Mouse (Mus musculus) forebrain, embryonic 13.5 days (tissue): ENCODE measurements around the gene Myt1l. TPM values are rescaled to one million over a fixed set of nuclear protein-coding genes. Genes with fewer than 3 reads are reported as not detected.

ENCODE experiments used
- ATAC-seq: fragments of 200-750 bp; cut with Nextera tagmentation; 2 replicates; pipeline ENCODE4 v1.8.0; 2017
- H3K27ac ChIP-seq: fragments of 300-500 bp; sonication (generic); 2 replicates; pipeline ENCODE4 v1.5.1; 2015; ENCODE audit warnings: inconsistent platforms, mild to moderate bottlenecking, moderate library complexity
- H3K27me3 ChIP-seq: fragments of 300-500 bp; sonication (generic); 2 replicates; pipeline ENCODE4 v1.6.1; 2015; ENCODE audit warnings: mild to moderate bottlenecking, inconsistent platforms
- H3K36me3 ChIP-seq: fragments of 300-500 bp; sonication (generic); 2 replicates; pipeline ENCODE4 v1.6.1; 2015; ENCODE audit warnings: mild to moderate bottlenecking, inconsistent platforms; ENCODE audit not compliant: poor library complexity, severe bottlenecking
- H3K4me1 ChIP-seq: fragments of 300-500 bp; sonication (generic); 2 replicates; pipeline ENCODE4 v1.6.1; 2015; ENCODE audit warnings: inconsistent platforms
- H3K4me2 ChIP-seq: fragments of 300-500 bp; sonication (generic); 2 replicates; pipeline ENCODE4 v1.6.1; 2015; ENCODE audit warnings: inconsistent platforms, mild to moderate bottlenecking, moderate library complexity
- H3K4me3 ChIP-seq: fragments of 300-500 bp; sonication (generic); 2 replicates; pipeline ENCODE4 v1.5.1; 2015; ENCODE audit warnings: mild to moderate bottlenecking, inconsistent platforms
- H3K9ac ChIP-seq: fragments of 300-500 bp; sonication (generic); 2 replicates; pipeline ENCODE4 v1.6.1; 2015; ENCODE audit warnings: mild to moderate bottlenecking, inconsistent platforms
- H3K9me3 ChIP-seq: fragments of 300-500 bp; sonication (generic); replicated peaks from 2 replicates; pipeline ENCODE4 v1.6.1; 2016; ENCODE audit warnings: inconsistent platforms
- WGBS: fragments of 180-500 bp; shearing (Covaris S2); methylation state at CpG from one replicate; pipeline ENCODE4 v1.1.7; 2015; 5-methylcytosine and 5-hydroxymethylcytosine counted together
- polyA plus RNA-seq: library from polyadenylated mRNA; unstranded; fragments of >200 nt; fragmentation: Nextera tagmentation; extraction: Ambion mirVana; gene quantifications from 2 replicates; pipeline ENCODE4 v1.2.1, GENCODE M21; 2015

The Myt1l gene
- polyA plus RNA-seq, 1 experiment from 2014 or later = 116 TPM

- WGBS = 45% methylated on average over 11 of the region's 11 CpGs
- H3K4me2 ChIP-seq = 0 out of 2 replicates have a peak overlapping the region, but pooled peaks have one; percentile 2
- no peaks in the 10 kb centered on the region for H3K27me3 ChIP-seq
- H3K4me1 ChIP-seq = peaks cover 46% of the 10 kb centered on the region
- ATAC-seq = no peak; the same call in 1 of the 2 replicates
- no peak overlapping the region for H3K4me3 ChIP-seq
- H3K36me3 ChIP-seq = peaks cover 5% of the 10 kb centered on the region; the same call in 1 of the 2 replicates
- H3K9me3 ChIP-seq = no peaks in the 10 kb centered on the region
- peak overlapping the region; percentile 83 for H3K27ac ChIP-seq
- 0 out of 2 replicates have a peak overlapping the region, but pooled peaks have one; percentile 14 for H3K9ac ChIP-seq
Measured at GRCm38 (mm10) chr12:29953999-29954398, 425.8 kb downstream of the Myt1l start.

- Histone ChIP-seq H3K4me3 (no peak overlapping the region), H3K27me3 (no peaks in the 10 kb centered on the region), H3K9me3 (no peaks in the 10 kb centered on the region), H3K4me2 (0 out of 2 replicates have a peak overlapping the region, but pooled peaks have one; percentile 2), H3K9ac (no peak overlapping the region), H3K36me3 (peaks cover 2% of the 10 kb centered on the region; the same call in 1 of the 2 replicates), H3K4me1 (peaks cover 46% of the 10 kb centered on the region), H3K27ac (peak overlapping the region; percentile 83)
- WGBS = 28% methylated on average over 3 of the region's 3 CpGs
- peak; percentile 66 for ATAC-seq
Measured at GRCm38 (mm10) chr12:29954464-29954863, 426.3 kb downstream of the Myt1l start.

- Histone ChIP-seq H3K36me3 (no peaks in the 10 kb centered on the region), H3K9me3 (no peaks in the 10 kb centered on the region), H3K27me3 (no peaks in the 10 kb centered on the region), H3K4me1 (peaks cover 48% of the 10 kb centered on the region), H3K27ac (no peak overlapping the region), H3K9ac (no peak overlapping the region), H3K4me2 (no peak overlapping the region), H3K4me3 (no peak overlapping the region)
- 70% methylated on average over 12 of the region's 12 CpGs for WGBS
- ATAC-seq = no peak; the same call in 1 of the 2 replicates
Measured at GRCm38 (mm10) chr12:29956969-29957368, 428.8 kb downstream of the Myt1l start.

GRCm38 (mm10) chr12:29958637-29959036 lies 430.5 kb downstream of the Myt1l start:
- H3K4me3 ChIP-seq = no peak overlapping the region

GRCm38 (mm10) chr12:29961041-29961440 lies 432.9 kb downstream of the Myt1l start:
- H3K9ac ChIP-seq = no peak overlapping the region
- H3K27me3 ChIP-seq = no peaks in the 10 kb centered on the region
- no peak for ATAC-seq
- H3K36me3 ChIP-seq = peaks cover 17% of the 10 kb centered on the region
- WGBS = 88% methylated on average over 1 of the region's 1 CpGs
- no peak overlapping the region for H3K4me3 ChIP-seq
- no peaks in the 10 kb centered on the region for H3K9me3 ChIP-seq
- no peak overlapping the region for H3K27ac ChIP-seq
- peaks cover 17% of the 10 kb centered on the region for H3K4me1 ChIP-seq
- H3K4me2 ChIP-seq = no peak overlapping the region

More at GRCm38 (mm10) chr12:29958637-29959036, 430.5 kb downstream of the Myt1l start:
- H3K27me3 ChIP-seq = no peaks in the 10 kb centered on the region
- H3K9ac ChIP-seq = no peak overlapping the region
- whole genome bisulfite sequencing = 67% methylated on average over 5 of the region's 5 CpGs
- no peak for ATAC-seq
- H3K27ac ChIP-seq = no peak overlapping the region
- peaks cover 9% of the 10 kb centered on the region for H3K36me3 ChIP-seq
- no peaks in the 10 kb centered on the region for H3K9me3 ChIP-seq
- H3K4me1 ChIP-seq = peaks cover 31% of the 10 kb centered on the region
- H3K4me2 ChIP-seq = no peak overlapping the region

- ATAC-seq = no peak
- H3K9ac ChIP-seq = no peak overlapping the region
- H3K9me3 ChIP-seq = no peaks in the 10 kb centered on the region
- WGBS = 92% methylated on average over 6 of the region's 6 CpGs
- no peak overlapping the region for H3K4me3 ChIP-seq
- H3K36me3 ChIP-seq = peaks cover 25% of the 10 kb centered on the region
- no peak overlapping the region for H3K27ac ChIP-seq
- H3K4me2 ChIP-seq = no peak overlapping the region
- H3K27me3 ChIP-seq = no peaks in the 10 kb centered on the region
- H3K4me1 ChIP-seq = peaks cover 17% of the 10 kb centered on the region
Measured at GRCm38 (mm10) chr12:29965016-29965415, 436.8 kb downstream of the Myt1l start.

GRCm38 (mm10) chr12:29971795-29972464 lies 443.7 kb downstream of the Myt1l start:
- Histone ChIP-seq H3K36me3 (peaks cover 33% of the 10 kb centered on the region), H3K4me3 (no peak overlapping the region), H3K4me2 (no peak overlapping the region), H3K4me1 (no peaks in the 10 kb centered on the region), H3K9me3 (no peaks in the 10 kb centered on the region), H3K27ac (no peak overlapping the region), H3K9ac (no peak overlapping the region), H3K27me3 (no peaks in the 10 kb centered on the region)
- no peak for ATAC-seq
- WGBS = 87% methylated on average over 7 of the region's 7 CpGs

GRCm38 (mm10) chr12:29972533-29972932 lies 444.3 kb downstream of the Myt1l start:
- Histone ChIP-seq H3K4me3 (no peak overlapping the region), H3K9ac (no peak overlapping the region), H3K4me1 (no peaks in the 10 kb centered on the region), H3K36me3 (peaks cover 30% of the 10 kb centered on the region), H3K27me3 (no peaks in the 10 kb centered on the region), H3K27ac (no peak overlapping the region), H3K4me2 (no peak overlapping the region), H3K9me3 (no peaks in the 10 kb centered on the region)
- 93% methylated on average over 6 of the region's 6 CpGs for WGBS
- no peak for ATAC-seq
